9 mouse cellular contexts compared by ENCODE assay signal in the genomic region with DNA sequence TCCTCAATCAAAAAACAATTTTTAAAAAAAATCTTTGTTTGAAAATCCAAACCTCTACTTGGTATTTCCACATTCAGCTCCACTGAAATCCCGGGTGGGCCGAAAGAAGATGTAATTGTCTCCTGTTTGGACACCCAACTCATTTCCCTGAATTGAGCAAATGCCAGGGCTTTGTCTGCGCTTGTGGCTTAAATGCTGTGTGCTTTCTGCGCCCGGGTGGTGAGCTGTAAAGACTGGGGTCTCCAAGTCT. TPM values are rescaled to one million over a fixed set of nuclear protein-coding genes. Genes with fewer than 3 reads are reported as not detected.
DNase-seq lines count a peak whose midpoint lies in the region; ATAC-seq and TF ChIP-seq lines count a peak whose summit lies in the region.
"Had no signal": no experiment of that assay in that cellular context is flagged by ENCODE, and none has a peak within 500 bp of the region (broad histone marks: within the 10 kb centered on the region; RNA-seq: fewer than 3 reads in every experiment).

No protein-coding gene starts in this region.

- no peak overlapping the region for H3K27ac ChIP-seq in heart, postnatal 0 days (ENCODE audit: low read depth)
- no peak overlapping the region for H3K27ac ChIP-seq in heart, adult 2 months
- no peak overlapping the region for H3K27ac ChIP-seq in brown adipose tissue, adult 24 weeks (replicated peaks; ENCODE audit: low read depth, low read length)
- H3K27ac ChIP-seq in hindbrain, embryonic 10.5 days: peak overlapping the region; percentile 85
- peak overlapping the region; percentile 91 for H3K27ac ChIP-seq in midbrain, embryonic 13.5 days

- H3K4me1 ChIP-seq in heart, postnatal 0 days (ENCODE audit: control insufficient read depth, insufficient read depth): no peaks in the 10 kb centered on the region; the same call in 1 of the 2 replicates
- peaks cover 2% of the 10 kb centered on the region for H3K4me1 ChIP-seq in heart, adult 2 months (ENCODE audit: control insufficient read depth, insufficient read depth, low read length)
- peaks cover 4% of the 10 kb centered on the region; the same call in 1 of the 2 replicates for H3K4me1 ChIP-seq in brown adipose tissue, adult 24 weeks (ENCODE audit: control insufficient read depth, insufficient read depth, insufficient read length, low read length)
- peaks cover 57% of the 10 kb centered on the region for H3K4me1 ChIP-seq in hindbrain, embryonic 10.5 days (replicated peaks)
- peaks cover 61% of the 10 kb centered on the region for H3K4me1 ChIP-seq in midbrain, embryonic 13.5 days (replicated peaks)

- H3K79me2 ChIP-seq in heart, adult 2 months (replicated peaks; ENCODE audit: control insufficient read depth, insufficient read depth, low read length): no peaks in the 10 kb centered on the region

- TF ChIP-seq EP300 in heart, postnatal 0 days (IDR thresholded peaks at IDR 0.05; ENCODE audit: low read depth): no peak
- TF ChIP-seq EP300 in heart, adult 2 months (IDR thresholded peaks at IDR 0.05; ENCODE audit: insufficient read depth, low read depth, low read length): no peak

- H3K36me3 ChIP-seq in heart, postnatal 0 days (replicated peaks; ENCODE audit: control insufficient read depth, insufficient read depth, low read length): no peaks in the 10 kb centered on the region
- H3K36me3 ChIP-seq in heart, adult 2 months (ENCODE audit: control insufficient read depth, insufficient read depth, low read length): no peaks in the 10 kb centered on the region
- no peaks in the 10 kb centered on the region for H3K36me3 ChIP-seq in hindbrain, embryonic 10.5 days
- H3K36me3 ChIP-seq in midbrain, embryonic 13.5 days: no peaks in the 10 kb centered on the region

- no peak for DNase-seq in heart, postnatal 0 days (ENCODE audit: low spot score)
- no peak for DNase-seq in heart, adult 2 months
- DNase-seq in hindbrain, embryonic 10.5 days (ENCODE audit: low spot score): no peak
- no peak for DNase-seq in left cerebral cortex, postnatal 14 days (ENCODE audit: low spot score in 2 of 2)
- no peak for DNase-seq in thymus, postnatal 25 days
- no peak for DNase-seq in gastrocnemius, postnatal 36 days

- TF ChIP-seq CTCF in heart, postnatal 0 days (IDR thresholded peaks at IDR 0.05; ENCODE audit: low read depth): no peak
- no peak for TF ChIP-seq CTCF in heart, adult 2 months (IDR thresholded peaks at IDR 0.05)

- no peak overlapping the region for H3K9ac ChIP-seq in heart, postnatal 0 days (replicated peaks; ENCODE audit: low read depth, low read length)
- no peak overlapping the region for H3K9ac ChIP-seq in heart, adult 2 months (ENCODE audit: low read depth, low read length)
- H3K9ac ChIP-seq in midbrain, embryonic 13.5 days (replicated peaks): peak overlapping the region; percentile 62

- WGBS in heart, postnatal 0 days: 2% methylated on average over 5 of the region's 5 CpGs
- WGBS in heart, adult 2 months: 2% methylated on average over 5 of the region's 5 CpGs
- under 1% methylated on average over 5 of the region's 5 CpGs for WGBS in hindbrain, embryonic 10.5 days
- under 1% methylated on average over 5 of the region's 5 CpGs for WGBS in midbrain, embryonic 13.5 days

- intact Hi-C loops in heart, adult 2 months (cut with DNase I): loop anchor here (5.0 to 10.0 kb wide), 2 partner anchors 253 to 351 kb away; a partner anchor contains a TSS
- intact Hi-C loops in left cerebral cortex, postnatal 14 days (cut with DNase I): loop anchor here (10.0 kb wide), 1 partner anchor 199 kb away; no protein-coding TSS in a partner anchor
- intact Hi-C loops in gastrocnemius, postnatal 36 days (cut with DNase I): no loop called here

- H3K27me3 ChIP-seq in heart, postnatal 0 days (ENCODE audit: control insufficient read depth, insufficient read depth, low read length): peaks cover 94% of the 10 kb centered on the region
- H3K27me3 ChIP-seq in heart, adult 2 months (ENCODE audit: control insufficient read depth, insufficient read depth, low read length): peaks cover 34% of the 10 kb centered on the region
- peaks cover 100% of the 10 kb centered on the region for H3K27me3 ChIP-seq in hindbrain, embryonic 10.5 days (ENCODE audit: insufficient read depth, poor library complexity, severe bottlenecking)
- H3K27me3 ChIP-seq in midbrain, embryonic 13.5 days: peaks cover 82% of the 10 kb centered on the region

- ATAC-seq in heart, postnatal 0 days (ENCODE audit: insufficient read depth, low read depth): no peak
- no peak for ATAC-seq in midbrain, embryonic 13.5 days

- H3K9me3 ChIP-seq in heart, postnatal 0 days (replicated peaks; ENCODE audit: control insufficient read depth, low read length): no peaks in the 10 kb centered on the region
- H3K9me3 ChIP-seq in hindbrain, embryonic 10.5 days: no peaks in the 10 kb centered on the region
- H3K9me3 ChIP-seq in midbrain, embryonic 13.5 days: no peaks in the 10 kb centered on the region

- TF ChIP-seq POLR2A in heart, adult 2 months (IDR thresholded peaks at IDR 0.05; ENCODE audit: insufficient read depth, low read depth, low read length): no peak

- H3K4me2 ChIP-seq in heart, postnatal 0 days (ENCODE audit: low read depth, low read length): peak overlapping the region; percentile 48
- H3K4me2 ChIP-seq in midbrain, embryonic 13.5 days (replicated peaks): peak overlapping the region; percentile 54

- peak overlapping the region; percentile 29 for H3K4me3 ChIP-seq in heart, postnatal 0 days (ENCODE audit: low read depth, low read length)
- H3K4me3 ChIP-seq in heart, adult 2 months: no peak overlapping the region; the same call in 1 of the 2 replicates
- 0 out of 2 replicates have a peak overlapping the region, but pooled peaks have one; percentile 35 for H3K4me3 ChIP-seq in brown adipose tissue, adult 24 weeks (ENCODE audit: insufficient read depth, low read depth, low read length)
- H3K4me3 ChIP-seq in hindbrain, embryonic 10.5 days: peak overlapping the region; percentile 47
- H3K4me3 ChIP-seq in midbrain, embryonic 13.5 days (replicated peaks): peak overlapping the region; percentile 39
- H3K4me3 ChIP-seq: erythroblast, embryonic 14.5 days had no signal

RNA-seq across cellular contexts. Expression of a gene that starts 21.7 kb away (rescaled TPM):
- total RNA-seq in heart, postnatal 0 days (2014; rRNA removed; ENCODE audit: low replicate concordance): 14.5 and 24.3 TPM in 2 replicates
- polyA plus RNA-seq in heart, postnatal 0 days (2015; fragmentation: Nextera tagmentation; extraction: Ambion mirVana): 29.7 and 32.2 TPM in 2 replicates
- total RNA-seq in heart, adult 2 months (2021): 100 to 1,000 TPM in 1 of 2 experiments, 10 to 100 TPM in 1; 97.9 to 124 TPM
- polyA plus RNA-seq in heart, adult 2 months (2012; rRNA removed): 16.2 and 29.1 TPM in 2 replicates
- polyA plus RNA-seq in brown adipose tissue, adult 24 weeks (2012; ENCODE audit: insufficient read depth, insufficient read length, missing spikeins): 33.6 and 48.2 TPM in 2 replicates
- polyA plus RNA-seq in hindbrain, embryonic 10.5 days (2016; fragmentation: Nextera tagmentation; extraction: Ambion mirVana): 23.6 and 23.9 TPM in 2 replicates
- 33.5 and 34.9 TPM in 2 replicates for polyA plus RNA-seq in midbrain, embryonic 13.5 days (2015; fragmentation: Nextera tagmentation; extraction: Ambion mirVana)
- total RNA-seq in left cerebral cortex, postnatal 14 days (2021): 10 to 100 TPM; 11.2 to 11.5 TPM
- 10 to 100 TPM; 34.8 to 51.8 TPM for total RNA-seq in gastrocnemius, postnatal 36 days (2021)

Comparison
In these comparisons a context has a peak if more than half of its experiments do, and no peak if none do; other contexts are left out.
1. H3K27ac ChIP-seq: peak in hindbrain, embryonic 10.5 days (single experiment) and midbrain, embryonic 13.5 days (single experiment); none in heart, postnatal 0 days (single experiment), heart, adult 2 months (single experiment) and brown adipose tissue, adult 24 weeks (single experiment).